Mouse (Mus musculus) hindbrain, embryonic 16.5 days (tissue): Measurements from ENCODE around the gene Pon3. TPM values are rescaled to one million over a fixed set of nuclear protein-coding genes. Genes with fewer than 3 reads are reported as not detected.

Source experiments
- ATAC-seq: fragments of 200-750 bp; cut with Nextera tagmentation; 2 replicates; pipeline ENCODE4 v1.8.0; 2017; ENCODE audit warnings: moderate TSS enrichment, moderate library complexity
- H3K27ac ChIP-seq: fragments of 300-500 bp; sonication (generic); 2 replicates; pipeline ENCODE4 v1.5.1; 2014; ENCODE audit warnings: low read depth, mild to moderate bottlenecking, control low read depth, low read length, moderate library complexity
- H3K27me3 ChIP-seq: fragments of 300-500 bp; sonication (generic); replicated peaks from 2 replicates; pipeline ENCODE4 v1.6.1; 2014; ENCODE audit warnings: low read length; ENCODE audit not compliant: control insufficient read depth, insufficient read depth
- H3K36me3 ChIP-seq: fragments of 300-500 bp; sonication (generic); 2 replicates; pipeline ENCODE4 v1.6.1; 2014; ENCODE audit warnings: mild to moderate bottlenecking, low read length, moderate library complexity, mixed read lengths; ENCODE audit not compliant: control insufficient read depth, insufficient read depth
- H3K4me1 ChIP-seq: fragments of 300-500 bp; sonication (generic); 2 replicates; pipeline ENCODE4 v1.6.1; 2014; ENCODE audit warnings: low read depth, low read length; ENCODE audit not compliant: control insufficient read depth, insufficient read depth
- H3K4me2 ChIP-seq: fragments of 300-500 bp; sonication (generic); 2 replicates; pipeline ENCODE4 v1.6.1; 2014; ENCODE audit warnings: mild to moderate bottlenecking, low read length, control low read depth, moderate library complexity
- H3K4me3 ChIP-seq: fragments of 300-500 bp; sonication (generic); 2 replicates; pipeline ENCODE4 v1.5.1; 2014; ENCODE audit warnings: mild to moderate bottlenecking, low read length, control low read depth, moderate library complexity
- H3K9ac ChIP-seq: fragments of 300-500 bp; sonication (generic); 2 replicates; pipeline ENCODE4 v1.6.1; 2014; ENCODE audit warnings: low read depth, mild to moderate bottlenecking, control low read depth, low read length, moderate library complexity
- H3K9me3 ChIP-seq: fragments of 300-500 bp; sonication (generic); 2 replicates; pipeline ENCODE4 v1.6.1; 2014; ENCODE audit warnings: mild to moderate bottlenecking, low read length, moderate library complexity; ENCODE audit not compliant: control insufficient read depth
- WGBS: fragments of 180-500 bp; shearing (Covaris S2); extraction: QIAGEN DNeasy Blood & Tissue Kit; methylation state at CpG from one replicate; pipeline ENCODE4 v1.1.7; 2014; 5-methylcytosine and 5-hydroxymethylcytosine counted together
- polyA plus RNA-seq: library from polyadenylated mRNA; unstranded; fragments of >200 nt; fragmentation: Nextera tagmentation; extraction: Ambion mirVana; gene quantifications from 2 replicates; pipeline ENCODE4 v1.2.1, GENCODE M21; 2015

The Pon3 gene
- polyA plus RNA-seq, 1 experiment from 2014 or later, result 5.6 TPM

DNA sequence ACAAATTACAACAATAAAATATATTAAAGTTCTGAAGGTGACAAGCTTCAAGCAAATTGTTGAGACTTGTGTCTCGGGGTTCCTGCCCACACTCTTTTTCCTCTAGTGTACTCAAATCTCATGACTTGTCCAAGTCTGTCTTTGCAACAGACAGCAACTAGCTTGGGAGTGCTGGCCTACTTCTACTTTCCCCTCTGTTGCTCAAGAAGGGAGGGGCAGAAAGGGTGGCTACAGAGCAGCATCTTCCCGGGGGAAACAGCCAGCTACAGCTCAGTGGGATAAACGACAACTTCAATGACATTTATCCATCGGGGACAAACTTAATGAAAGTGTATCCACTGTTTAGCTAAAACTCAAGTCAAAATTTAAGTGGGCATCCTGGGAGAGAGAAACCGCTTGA is 36.8 kb upstream of the Pon3 start:
- 80% methylated on average over 5 of the region's 5 CpGs for WGBS
- Histone ChIP-seq H3K4me3 (no peak overlapping the region), H3K9ac (no peak overlapping the region), H3K9me3 (no peaks in the 10 kb centered on the region), H3K27me3 (no peaks in the 10 kb centered on the region; the same call in none of the 2 replicates), H3K4me2 (no peak overlapping the region), H3K4me1 (peaks cover 5% of the 10 kb centered on the region), H3K36me3 (no peaks in the 10 kb centered on the region), H3K27ac (no peak overlapping the region)
- ATAC-seq, result no peak

DNA sequence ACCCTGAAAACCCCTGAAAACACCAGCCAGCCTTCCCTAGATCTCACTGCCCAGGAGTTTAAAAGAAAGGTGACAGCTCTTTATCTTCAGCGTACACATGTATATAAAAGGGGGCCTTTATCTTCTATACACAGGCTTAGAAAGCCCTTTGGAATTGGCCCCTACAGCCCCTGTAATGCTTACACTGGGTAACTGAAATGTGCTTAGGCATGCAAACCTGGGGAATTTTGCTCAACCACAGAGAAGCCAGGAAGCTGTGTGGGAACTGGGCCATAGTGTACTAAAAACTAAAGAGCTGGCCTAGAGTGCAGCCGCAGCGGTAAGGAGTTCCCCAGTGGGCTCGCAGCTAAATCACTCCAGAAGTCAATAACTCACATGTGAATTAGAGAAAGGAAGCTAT is 35.4 kb upstream of the Pon3 start:
- Histone ChIP-seq H3K27me3 (no peaks in the 10 kb centered on the region), H3K4me1 (no peaks in the 10 kb centered on the region), H3K4me3 (no peak overlapping the region), H3K36me3 (no peaks in the 10 kb centered on the region), H3K9ac (no peak overlapping the region), H3K4me2 (no peak overlapping the region), H3K27ac (no peak overlapping the region), H3K9me3 (no peaks in the 10 kb centered on the region)
- no peak for ATAC-seq
- 67% methylated on average over 4 of the region's 4 CpGs for WGBS

DNA sequence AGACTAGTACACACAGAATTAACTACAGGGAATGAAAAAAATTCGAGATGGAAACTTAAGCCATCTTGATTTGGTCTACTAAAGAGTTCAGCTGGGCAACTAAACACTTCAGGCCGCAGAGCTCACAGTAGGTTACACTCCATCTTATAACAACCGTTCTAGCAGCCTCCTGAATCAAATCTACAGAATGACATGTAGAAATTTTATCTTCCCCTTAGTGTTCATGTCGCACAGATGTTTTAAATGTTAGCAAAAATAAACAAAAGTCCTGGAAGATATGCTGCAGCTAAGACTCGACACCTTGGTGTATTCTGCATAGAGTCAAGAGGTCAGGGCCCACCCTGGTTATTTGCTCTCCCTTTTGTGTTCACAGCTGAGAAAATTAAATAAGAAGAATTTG is 31.8 kb upstream of the Pon3 start:
- H3K27ac ChIP-seq, result no peak overlapping the region
- 86% methylated on average over 5 of the region's 5 CpGs for WGBS
- no peak overlapping the region for H3K4me3 ChIP-seq
- H3K4me1 ChIP-seq, result no peaks in the 10 kb centered on the region
- H3K36me3 ChIP-seq, result no peaks in the 10 kb centered on the region
- no peaks in the 10 kb centered on the region for H3K9me3 ChIP-seq
- no peak for ATAC-seq
- no peak overlapping the region for H3K9ac ChIP-seq
- H3K27me3 ChIP-seq, result no peaks in the 10 kb centered on the region
- no peak overlapping the region for H3K4me2 ChIP-seq

DNA sequence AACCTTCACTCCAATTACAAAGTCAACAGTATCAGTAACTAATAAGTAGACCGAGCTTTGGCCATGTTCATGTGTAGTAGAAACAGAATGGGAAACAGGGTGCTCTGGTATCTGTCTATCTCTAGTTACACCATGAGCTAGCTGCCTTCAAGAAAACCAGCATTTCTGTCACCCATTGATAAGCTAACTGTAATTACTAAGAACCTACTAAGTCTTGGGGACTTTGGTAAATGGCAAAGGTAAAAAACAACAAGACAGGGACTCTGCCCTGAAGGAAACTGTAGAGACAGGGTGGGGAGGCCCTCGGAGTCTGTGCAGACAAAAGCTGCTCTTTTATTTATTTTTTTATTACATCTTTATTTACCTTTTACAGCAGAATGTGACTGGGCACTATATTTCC is 31.3 kb upstream of the Pon3 start:
- H3K4me1 ChIP-seq, result peaks cover 2% of the 10 kb centered on the region; the same call in 1 of the 2 replicates
- no peak for ATAC-seq
- H3K36me3 ChIP-seq, result no peaks in the 10 kb centered on the region
- H3K9ac ChIP-seq, result no peak overlapping the region
- H3K4me3 ChIP-seq, result no peak overlapping the region
- H3K27ac ChIP-seq, result no peak overlapping the region
- 89% methylated on average over 2 of the region's 2 CpGs for WGBS
- no peaks in the 10 kb centered on the region for H3K9me3 ChIP-seq
- H3K4me2 ChIP-seq, result no peak overlapping the region
- no peaks in the 10 kb centered on the region for H3K27me3 ChIP-seq

DNA sequence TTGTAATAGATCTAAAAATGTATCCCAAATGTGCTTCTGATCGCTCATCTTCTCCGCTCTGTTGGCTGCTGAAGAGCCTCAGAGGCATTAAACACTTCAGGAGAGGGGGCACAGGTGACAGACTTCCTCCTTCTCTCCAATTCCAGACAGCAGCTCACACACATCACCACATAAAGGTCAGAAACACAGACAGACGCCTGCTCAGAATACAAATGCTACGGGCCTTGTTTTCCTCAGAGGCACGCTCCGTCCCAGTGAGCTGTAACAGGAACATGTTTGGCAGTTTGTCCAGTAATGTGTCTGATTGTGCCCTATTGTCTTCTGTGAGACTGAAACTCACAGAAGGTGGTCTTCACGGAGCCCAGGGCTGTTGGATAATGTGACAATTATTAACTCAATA is 26.3 kb upstream of the Pon3 start:
- 30% methylated on average over 7 of the region's 7 CpGs for WGBS
- no peak overlapping the region for H3K9ac ChIP-seq
- no peaks in the 10 kb centered on the region for H3K27me3 ChIP-seq
- no peaks in the 10 kb centered on the region for H3K36me3 ChIP-seq
- H3K9me3 ChIP-seq, result no peaks in the 10 kb centered on the region
- no peak overlapping the region for H3K4me2 ChIP-seq
- no peak overlapping the region for H3K4me3 ChIP-seq
- ATAC-seq, result peak; percentile 64; the same call in 1 of the 2 replicates
- H3K27ac ChIP-seq, result no peak overlapping the region
- peaks cover 3% of the 10 kb centered on the region; the same call in 1 of the 2 replicates for H3K4me1 ChIP-seq

DNA sequence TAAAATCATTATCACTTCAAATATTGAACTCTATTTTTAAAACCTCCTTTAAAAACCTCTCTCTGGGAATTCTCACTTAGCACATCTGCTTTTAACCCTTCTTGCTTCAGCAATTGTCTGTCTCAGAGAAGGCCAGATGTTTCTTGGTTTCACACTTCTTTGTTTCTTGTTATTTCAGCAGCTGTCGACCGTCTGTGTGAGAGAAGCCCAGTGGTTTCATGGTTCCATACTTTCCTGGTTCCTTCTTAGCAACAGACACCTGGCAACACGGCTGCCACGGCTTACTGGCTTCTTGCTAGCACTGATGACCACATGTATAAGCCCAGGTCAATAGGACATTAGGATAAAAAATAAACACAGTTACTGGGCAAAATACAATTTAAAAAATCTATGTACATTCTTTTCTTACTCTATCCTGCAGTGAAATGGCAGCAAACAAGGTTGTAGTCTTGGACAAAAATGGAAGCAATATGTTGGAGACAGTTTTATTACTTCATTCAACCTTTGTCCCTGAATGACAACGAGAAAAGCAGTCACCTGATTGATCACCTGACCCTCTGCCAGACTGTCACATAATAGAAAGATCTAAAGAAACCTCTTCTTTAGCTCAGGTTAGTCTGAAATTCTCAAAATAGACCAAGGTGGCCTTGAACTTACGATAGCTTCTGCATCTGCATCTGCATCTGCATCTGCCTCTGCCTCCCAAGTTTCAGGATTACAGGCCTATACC is 24.7 kb upstream of the Pon3 start:
- Histone ChIP-seq H3K9ac (no peak overlapping the region), H3K36me3 (no peaks in the 10 kb centered on the region), H3K4me1 (peaks cover 3% of the 10 kb centered on the region; the same call in 1 of the 2 replicates), H3K4me2 (no peak overlapping the region), H3K9me3 (no peaks in the 10 kb centered on the region), H3K4me3 (no peak overlapping the region), H3K27ac (no peak overlapping the region), H3K27me3 (no peaks in the 10 kb centered on the region)
- ATAC-seq, result no peak
- WGBS, result 62% methylated on average over 6 of the region's 6 CpGs

GRCm38 (mm10) chr6:5277972-5278371 is 21.9 kb upstream of the Pon3 start:
- no peak overlapping the region for H3K4me3 ChIP-seq
- no peaks in the 10 kb centered on the region for H3K27me3 ChIP-seq
- H3K4me2 ChIP-seq, result no peak overlapping the region
- no peak for ATAC-seq
- WGBS, result 39% methylated on average over 5 of the region's 5 CpGs
- H3K27ac ChIP-seq, result no peak overlapping the region
- no peak overlapping the region for H3K9ac ChIP-seq
- H3K4me1 ChIP-seq, result peaks cover 3% of the 10 kb centered on the region; the same call in 1 of the 2 replicates
- no peaks in the 10 kb centered on the region for H3K36me3 ChIP-seq
- no peaks in the 10 kb centered on the region; the same call in 1 of the 2 replicates for H3K9me3 ChIP-seq

DNA sequence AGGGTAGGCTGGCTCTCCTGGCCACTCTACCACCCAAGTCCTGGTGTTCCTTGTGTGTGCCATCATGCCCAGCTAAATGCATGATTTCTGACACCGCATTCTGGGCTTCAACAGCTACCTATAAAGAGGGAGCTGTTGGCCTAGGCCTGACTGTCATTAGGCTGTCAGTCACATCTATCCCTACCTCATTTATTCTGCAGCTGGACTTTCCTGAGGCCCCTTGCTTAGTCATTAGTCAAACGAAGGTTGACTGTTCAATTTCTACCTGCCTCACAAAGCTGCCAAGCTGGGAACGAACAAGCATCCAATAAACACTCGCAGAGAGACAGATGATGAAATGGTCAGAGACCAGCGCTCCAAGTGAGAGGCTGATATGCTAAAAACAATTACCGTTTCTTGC is 13.6 kb upstream of the Pon3 start:
- peak; percentile 61 for ATAC-seq
- Histone ChIP-seq H3K4me2 (no peak overlapping the region), H3K9me3 (no peaks in the 10 kb centered on the region; the same call in 1 of the 2 replicates), H3K4me1 (no peaks in the 10 kb centered on the region), H3K27me3 (no peaks in the 10 kb centered on the region), H3K4me3 (no peak overlapping the region), H3K36me3 (no peaks in the 10 kb centered on the region), H3K27ac (no peak overlapping the region), H3K9ac (no peak overlapping the region)
- 73% methylated on average over 6 of the region's 6 CpGs for WGBS

DNA sequence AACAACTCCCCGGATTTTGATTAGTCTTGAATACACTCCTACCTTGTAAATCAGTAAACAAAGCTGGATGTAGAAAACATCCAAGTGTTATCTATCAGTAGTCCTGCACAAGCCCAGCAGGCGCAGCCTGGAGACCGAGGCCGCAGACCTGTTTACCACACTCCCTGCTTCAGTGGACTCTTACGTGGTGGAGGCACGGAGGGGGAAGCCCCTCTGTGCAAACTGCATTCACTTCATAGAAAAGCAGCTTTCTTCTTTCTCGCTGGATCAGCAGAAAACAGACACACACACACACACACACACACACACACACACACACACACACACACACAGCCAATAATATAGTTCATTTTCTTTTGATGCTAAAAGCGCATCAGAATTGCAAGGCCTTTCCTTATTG is 8.7 kb upstream of the Pon3 start:
- Histone ChIP-seq H3K27me3 (no peaks in the 10 kb centered on the region), H3K9ac (no peak overlapping the region), H3K9me3 (no peaks in the 10 kb centered on the region), H3K4me1 (no peaks in the 10 kb centered on the region), H3K36me3 (no peaks in the 10 kb centered on the region), H3K4me2 (no peak overlapping the region), H3K4me3 (no peak overlapping the region), H3K27ac (no peak overlapping the region)
- WGBS, result 69% methylated on average over 8 of the region's 8 CpGs
- no peak for ATAC-seq
